Mouse (Mus musculus) erythroid progenitor cell, adult 5-6 weeks (primary cell): ENCODE results near the gene Art3. TPM values are rescaled to one million over a fixed set of nuclear protein-coding genes. Genes with fewer than 3 reads are reported as not detected.
A peak's percentile ranks its signal among the peaks of the same experiment; 100 is the strongest.

Experiments
- ATAC-seq: replicated peaks from 2 replicates; pipeline ENCODE4 v1.8.0; 2016; ENCODE audit warnings: moderate number of reproducible peaks, mild to moderate bottlenecking, moderate TSS enrichment, inconsistent platforms; ENCODE audit not compliant: poor library complexity, low FRiP score, severe bottlenecking
- total RNA-seq, 2 experiments: library from RNA; stranded (forward) in 1 of 2; stranded (reverse) in 1 of 2; fragments of 150-400 nt in 1 of 2; fragments of 186-747, 209-891 nt in 1 of 2; gene quantifications; 2 replicates each; pipeline versions ENCODE4 v1.2.3 to v1.2.4; 2015 to 2017; ENCODE audit warnings: low replicate concordance in 2 of 2

Gene Art3
- total RNA-seq, 2 experiments from 2014 or later = not detected

DNA sequence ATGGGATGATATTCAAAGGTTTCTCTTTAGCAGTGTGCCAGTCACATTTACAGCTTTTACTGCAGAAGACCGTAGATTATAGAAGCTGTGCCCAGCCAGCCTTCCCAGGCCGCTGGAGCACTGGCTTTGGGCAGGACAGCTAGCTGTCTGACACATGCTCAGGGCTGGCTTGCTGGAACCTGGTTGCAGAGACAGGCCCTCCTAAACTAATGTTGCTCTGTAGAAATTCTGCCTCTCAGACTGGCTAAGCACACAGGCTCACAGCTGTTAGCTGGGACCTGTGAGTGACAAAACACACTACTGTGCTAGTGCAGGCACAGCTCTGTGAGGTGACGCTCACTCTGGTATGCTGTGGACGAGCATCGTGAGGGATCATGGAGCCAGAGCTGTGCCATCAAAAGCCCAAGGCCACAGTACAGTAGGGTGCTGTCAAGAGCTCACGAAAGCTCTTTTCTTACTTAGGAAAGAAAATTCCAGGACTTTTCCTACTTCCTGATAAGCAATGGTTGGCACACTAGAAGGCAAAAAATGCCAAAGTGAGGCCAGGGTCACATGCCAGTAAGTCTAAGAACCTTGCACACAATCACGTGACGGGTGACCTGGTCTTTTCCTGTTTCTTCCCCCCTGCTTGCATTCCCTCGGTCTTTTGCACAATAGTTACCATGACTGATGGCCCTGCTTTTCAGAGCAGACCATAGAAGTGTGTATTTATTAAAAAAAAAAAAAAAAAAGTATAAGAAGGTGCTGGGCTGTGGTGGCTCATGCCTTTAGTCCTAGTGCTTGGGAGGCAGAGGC is 77.9 kb downstream of the Art3 start:
- ATAC-seq = no peak

DNA sequence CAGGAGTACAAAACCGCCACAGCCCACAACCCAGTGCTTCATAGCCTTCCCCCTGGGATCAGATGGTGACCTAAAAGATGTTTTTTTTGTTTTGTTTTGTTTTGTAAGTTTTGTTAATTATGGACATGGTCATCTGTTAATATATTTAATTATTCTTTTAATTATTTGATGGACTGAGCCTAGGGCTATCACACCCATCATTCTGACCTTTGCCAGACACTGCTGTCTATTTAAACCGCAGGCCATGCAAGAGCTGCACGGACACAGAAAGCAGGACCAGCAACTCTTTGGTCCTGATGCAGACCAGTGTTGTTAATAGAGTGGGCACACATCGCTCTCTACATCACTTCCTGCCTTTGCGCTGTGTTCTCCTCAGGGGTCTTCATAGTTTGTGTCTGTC is 78.9 kb downstream of the Art3 start:
- ATAC-seq = no peak

DNA sequence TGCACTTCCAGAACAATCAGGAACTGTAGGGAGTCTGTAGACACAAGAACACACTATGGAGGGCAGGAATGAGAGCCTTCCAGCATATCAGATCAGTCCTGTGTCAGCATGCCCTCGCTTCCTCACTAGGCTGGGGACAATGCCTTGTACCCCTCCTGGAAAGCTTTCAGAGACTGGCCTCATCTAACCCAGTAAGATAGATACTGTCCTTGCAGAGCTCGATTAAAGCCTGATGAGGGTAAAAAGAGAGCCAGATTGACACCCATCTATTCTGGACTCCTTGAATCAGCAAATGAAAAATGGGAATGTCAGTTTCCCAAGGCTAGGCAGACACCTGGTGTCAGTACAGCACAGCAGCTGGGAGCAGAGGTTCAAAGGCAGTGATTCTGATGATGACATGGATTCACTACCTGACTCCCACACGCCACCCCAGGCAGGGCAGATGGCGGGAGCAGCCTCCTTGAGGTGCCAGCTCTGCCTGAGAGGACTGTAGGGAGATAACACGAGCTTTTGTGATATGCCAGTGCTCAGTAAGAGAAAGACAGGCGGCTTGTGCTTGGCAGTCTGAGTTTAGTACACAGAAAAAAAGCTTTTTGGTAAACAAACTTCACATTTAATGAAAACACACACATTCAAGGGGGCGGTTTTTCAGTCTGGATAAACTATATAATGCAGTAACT is 80.0 kb downstream of the Art3 start:
- no peak for ATAC-seq

DNA sequence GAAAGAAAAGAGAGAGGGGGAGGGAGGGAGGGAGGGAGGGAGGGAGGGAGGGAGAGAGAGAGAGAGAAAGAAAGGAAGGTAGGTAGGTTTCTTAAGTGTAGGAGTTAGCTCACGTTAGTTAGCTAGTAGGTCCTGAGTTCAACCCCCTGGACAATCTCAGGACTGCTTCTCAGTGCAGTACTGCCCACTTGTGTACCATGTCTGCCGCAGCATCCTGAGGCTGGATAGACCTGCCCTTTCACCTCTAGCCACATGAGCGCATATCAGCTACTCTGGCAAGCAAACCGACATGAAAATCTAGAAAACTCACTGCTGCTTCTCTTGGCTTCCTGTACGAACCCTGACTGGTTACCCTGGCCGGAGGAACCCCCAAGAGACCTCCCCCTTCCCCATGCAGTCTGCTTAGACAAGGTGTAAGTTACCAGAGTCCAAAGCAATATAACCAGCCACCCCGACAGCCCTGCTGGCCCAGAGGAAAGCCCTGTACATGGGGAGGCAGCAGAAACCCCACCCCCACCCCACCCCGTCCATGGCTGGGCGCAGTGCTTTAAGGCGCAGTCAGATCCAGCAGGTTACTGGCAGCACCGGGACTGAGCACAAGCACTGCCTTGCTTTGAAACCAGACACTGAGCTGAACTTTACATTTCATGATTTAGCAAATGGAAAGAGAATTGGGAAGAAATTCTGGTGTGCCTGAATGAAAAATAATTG is 81.8 kb downstream of the Art3 start:
- ATAC-seq = no peak

GRCm38 (mm10) chr5:92413982-92414375 is 82.4 kb downstream of the Art3 start:
- no peak for ATAC-seq

DNA sequence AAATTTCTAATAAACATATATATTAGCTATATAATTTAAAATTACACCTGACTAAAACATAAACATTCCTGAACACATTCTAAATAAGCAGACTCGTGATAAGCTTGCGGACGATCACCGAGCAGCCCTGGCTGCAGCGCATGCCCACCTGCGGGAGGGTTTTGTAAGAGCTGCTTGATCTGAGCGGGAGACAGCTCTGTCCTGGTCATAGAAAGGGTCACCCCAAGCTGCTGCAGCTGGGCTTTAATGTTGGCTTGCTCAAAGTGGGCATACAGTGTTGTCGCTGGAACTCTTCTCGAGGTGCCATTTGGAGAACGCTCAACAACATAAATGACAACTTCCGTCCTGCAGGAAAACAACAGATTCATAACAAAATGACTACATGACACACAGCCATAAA is 92.5 kb downstream of the Art3 start:
- ATAC-seq = no peak

DNA sequence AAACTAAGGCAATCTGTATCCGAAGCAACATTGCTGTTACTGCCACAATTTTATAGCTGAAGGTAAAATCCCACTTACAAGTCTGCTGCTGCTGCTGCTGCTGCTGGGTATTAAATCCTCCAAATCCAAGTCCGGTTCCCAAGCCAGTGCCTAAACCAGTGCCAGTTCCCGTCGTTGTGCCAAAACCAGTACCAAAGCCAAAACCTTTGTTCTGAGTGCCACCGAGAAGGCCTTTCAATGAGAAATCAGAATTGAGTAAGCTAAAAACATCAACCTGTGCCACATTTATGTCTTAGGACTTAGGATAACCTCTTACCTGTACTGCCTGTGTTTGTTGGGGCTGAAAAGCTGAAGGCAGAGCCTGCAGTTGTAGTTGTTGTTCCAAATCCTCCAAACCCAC is 99.1 kb downstream of the Art3 start:
- no peak for ATAC-seq

GRCm38 (mm10) chr5:92431611-92432010 is 100.0 kb downstream of the Art3 start:
- ATAC-seq = no peak

DNA sequence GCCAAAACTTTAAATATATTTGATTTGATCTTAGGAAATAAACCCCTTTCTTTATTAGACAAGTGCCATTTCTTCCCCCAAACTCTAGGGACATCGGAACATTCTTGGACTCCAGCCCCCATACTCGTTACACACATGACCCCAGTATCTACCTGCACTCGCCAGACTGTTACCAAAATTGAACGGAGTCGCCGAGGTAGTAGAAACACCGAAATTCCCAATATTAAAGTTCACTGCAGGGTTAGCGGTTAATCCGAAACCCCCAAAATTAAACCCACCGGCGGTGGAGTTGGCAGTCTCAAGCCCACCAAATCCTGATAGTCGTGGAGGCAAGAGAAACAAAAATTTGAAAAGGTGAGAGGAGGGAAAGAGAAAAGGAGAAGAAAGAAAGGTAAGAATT is 102.4 kb downstream of the Art3 start:
- ATAC-seq = 0 out of 2 replicates have a peak, but pooled peaks have one; percentile 11

- peak; percentile 72 for ATAC-seq
These were observed 103.0 kb downstream of the Art3 start for GRCm38 (mm10) chr5:92434571-92434985.

DNA sequence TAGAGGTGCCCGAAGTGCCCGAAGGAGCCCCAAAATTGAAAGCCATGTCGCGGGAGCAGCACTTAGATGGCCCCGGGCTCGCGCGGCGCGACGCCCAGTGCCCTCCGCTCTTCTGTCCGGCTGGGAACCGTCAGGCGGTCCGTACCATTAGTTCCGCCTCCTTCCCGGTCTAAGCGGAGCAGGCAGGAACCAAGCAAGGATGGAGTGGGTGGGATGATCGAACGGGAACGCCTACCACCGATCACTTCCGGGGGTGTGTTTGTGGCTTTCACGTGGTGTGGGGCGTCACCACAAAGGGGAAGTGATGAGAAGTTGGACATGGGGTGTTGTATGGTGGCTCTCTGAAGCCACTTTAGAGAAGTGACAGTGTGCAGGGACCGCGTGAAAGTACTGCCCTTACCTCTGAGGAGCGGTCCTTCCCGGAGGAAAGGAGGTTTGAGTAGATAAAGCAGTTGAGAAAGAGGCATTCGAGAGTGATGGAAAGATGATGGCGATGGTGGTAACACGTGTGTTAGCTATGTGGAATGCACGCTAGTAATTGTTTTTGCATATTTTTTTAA is 103.5 kb downstream of the Art3 start, which contains the start of gene Nup54:
Gene Nup54, minus strand, starts transcription at position 195 of the 560 bp plus-strand sequence.
- ATAC-seq = peak; percentile 96

DNA sequence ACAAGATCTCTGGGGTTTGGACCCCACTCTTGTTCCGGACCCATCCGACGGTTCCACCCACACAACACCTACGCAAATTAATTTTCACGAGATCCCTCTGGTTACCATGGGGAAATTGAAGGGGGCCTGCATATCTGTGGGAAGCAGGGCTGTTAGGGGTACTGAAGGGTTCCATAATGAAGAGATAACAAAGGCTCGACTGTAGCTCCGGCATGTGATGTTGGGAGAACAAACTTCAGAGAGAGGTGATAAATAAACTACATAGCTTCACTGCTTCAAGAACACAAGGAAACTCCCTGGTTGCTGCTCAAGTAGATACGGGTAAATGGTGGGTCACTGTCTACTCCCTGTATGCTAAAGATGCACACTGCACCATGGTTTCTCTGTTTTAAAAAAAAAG is 106.9 kb downstream of the Art3 start:
- no peak for ATAC-seq

DNA sequence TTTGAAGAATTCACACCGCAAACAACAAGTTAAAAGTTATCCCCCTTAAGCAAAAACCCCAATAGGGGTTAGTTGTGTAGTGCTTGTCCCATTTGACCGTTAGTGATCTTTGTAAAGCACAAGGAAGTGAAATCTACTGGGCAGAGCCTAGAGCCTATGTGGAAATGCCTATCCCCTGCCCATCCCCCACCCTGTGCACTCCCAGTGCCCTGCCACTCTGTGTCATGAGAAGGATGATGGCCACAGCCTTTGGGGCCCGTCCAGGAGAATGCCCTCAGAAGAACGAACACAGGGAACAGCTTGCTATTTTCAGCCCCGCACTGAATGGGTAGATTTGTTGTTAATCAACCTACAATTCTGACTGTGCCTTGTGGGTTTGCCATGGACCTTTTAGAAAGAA is 109.9 kb downstream of the Art3 start:
- no peak for ATAC-seq

- no peak for ATAC-seq
These were observed 111.3 kb downstream of the Art3 start for GRCm38 (mm10) chr5:92442914-92443313.

DNA sequence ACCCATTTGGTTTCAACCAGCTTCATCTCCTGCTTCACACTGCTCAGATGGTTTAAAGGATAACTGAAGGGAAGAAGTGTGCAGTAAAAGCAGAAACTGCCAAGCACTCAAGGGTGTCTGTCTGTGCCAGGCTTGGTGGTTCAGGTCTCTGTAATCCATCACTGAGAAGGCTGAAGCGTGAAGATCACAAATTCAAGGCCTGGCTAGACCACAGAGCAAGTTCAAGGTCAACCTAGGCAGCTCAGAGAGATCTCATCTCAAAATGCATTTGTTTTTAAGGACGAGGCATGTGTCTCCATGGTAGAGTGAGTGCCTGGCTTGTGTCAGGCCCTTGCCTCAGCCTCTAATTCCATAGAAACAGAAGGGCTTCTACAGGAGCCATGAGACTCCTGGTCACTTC is 113.4 kb downstream of the Art3 start:
- ATAC-seq = no peak

- no peak for ATAC-seq
These were observed 115.1 kb downstream of the Art3 start for GRCm38 (mm10) chr5:92446736-92447135.

DNA sequence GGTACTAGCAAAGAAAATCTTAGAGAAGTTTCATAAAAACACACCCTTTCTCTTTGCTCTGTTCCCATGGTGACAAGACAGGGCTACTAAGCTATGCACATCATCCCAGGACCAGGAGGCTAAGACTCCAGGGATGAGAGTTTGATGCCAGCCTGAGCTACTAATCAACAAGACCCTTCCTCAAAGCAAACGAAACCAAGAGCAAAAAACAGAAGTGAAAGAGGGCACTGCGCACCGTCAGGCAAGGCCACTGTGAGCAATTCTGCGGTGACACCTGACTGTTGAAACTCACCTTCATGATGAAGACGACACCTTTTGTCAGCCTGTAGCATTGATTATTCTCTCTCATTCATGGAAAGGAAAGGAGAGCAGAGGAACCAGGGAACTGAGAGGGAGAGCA is 121.2 kb downstream of the Art3 start:
- ATAC-seq = no peak

GRCm38 (mm10) chr5:92457410-92457809 is 125.8 kb downstream of the Art3 start:
- ATAC-seq = no peak

- ATAC-seq = no peak
These were observed 127.1 kb downstream of the Art3 start for GRCm38 (mm10) chr5:92458726-92459125.

- no peak for ATAC-seq
These were observed 129.7 kb downstream of the Art3 start for GRCm38 (mm10) chr5:92461321-92461720.
